Mouse (Mus musculus) erythroblast, embryonic 14.5 days (primary cell): ENCODE results near the gene 1600014C23Rik.

ENCODE experiments used
- GATA1 ChIP-seq: IDR thresholded peaks from 2 replicates; pipeline ENCODE4 v1.6.1; 2012; ENCODE audit warnings: low read length, inconsistent platforms, mixed read lengths
- TAL1 ChIP-seq: IDR thresholded peaks from 3 replicates; pipeline ENCODE4 v1.6.1; 2012; ENCODE audit warnings: low read length, inconsistent platforms, mixed read lengths

DNA sequence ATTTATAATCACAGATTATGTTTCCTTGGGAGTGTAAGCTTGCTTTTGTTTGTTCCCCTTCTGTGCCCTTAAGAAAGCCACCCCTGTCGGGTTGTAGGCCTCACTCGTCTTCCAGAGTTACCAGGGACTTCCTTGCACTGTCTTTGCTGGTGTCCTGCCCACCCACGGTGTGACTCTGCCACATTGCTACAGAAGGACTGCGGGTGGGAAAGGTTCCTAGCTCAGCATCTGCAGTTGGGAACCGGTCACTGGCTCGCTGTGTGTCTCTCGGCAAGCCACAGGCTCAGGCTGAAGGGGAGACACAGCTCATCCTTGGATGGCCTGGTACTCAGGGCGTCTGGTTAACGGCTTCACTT is 32.4 kb downstream of the 1600014C23Rik start:
- TF ChIP-seq TAL1 (no peak), GATA1 (no peak)
